Mouse (Mus musculus) heart, adult 18-20 months (tissue): ENCODE measurements around the gene Sycp1. TPM values are rescaled to one million over a fixed set of nuclear protein-coding genes. Genes with fewer than 3 reads are reported as not detected.

Experiments
- total RNA-seq, 2 experiments: library from RNA; stranded (reverse); gene quantifications; 2 replicates each; pipeline ENCODE4 v1.2.3; 2021

Sycp1 gene
- total RNA-seq, 2 experiments from 2014 or later: 0.25 TPM; not detected in 1

Other genes starting within 250 kb of the Sycp1 start
- gene Tspan2, start 201.6 kb downstream of the Sycp1 start, total RNA-seq: 1 to 10 TPM; 8.1 to 9.9 TPM
- gene Tshb, start 153.4 kb downstream of the Sycp1 start, total RNA-seq: not detected
- gene Nr1h5, start 28.0 kb upstream of the Sycp1 start, total RNA-seq: not detected
- gene Sike1, start 59.6 kb upstream of the Sycp1 start, total RNA-seq: 10 to 100 TPM; 63.3 to 63.8 TPM
- 100 to 1,000 TPM; 557 to 574 TPM for gene Csde1, start 84.3 kb upstream of the Sycp1 start, total RNA-seq
- gene Nras, start 122.2 kb upstream of the Sycp1 start, total RNA-seq: 10 to 100 TPM; 44.3 to 46.7 TPM
- gene Ampd1, start 137.9 kb upstream of the Sycp1 start, total RNA-seq: not detected
- 1 to 10 TPM; 1.2 to 1.6 TPM for gene Dennd2c, start 166.5 kb upstream of the Sycp1 start, total RNA-seq
- 10 to 100 TPM; 48.8 to 51.3 TPM for gene Bcas2, start 235.6 kb upstream of the Sycp1 start, total RNA-seq